Mouse (Mus musculus) intestine, embryonic 16.5 days (tissue): Measurements from ENCODE around the gene 1700024P04Rik. TPM values are rescaled to one million over a fixed set of nuclear protein-coding genes. Genes with fewer than 3 reads are reported as not detected.

Experiments
- ATAC-seq: fragments of 200-750 bp; cut with Nextera tagmentation; 2 replicates; pipeline ENCODE4 v1.8.0; 2017; ENCODE audit warnings: moderate TSS enrichment, moderate library complexity
- H3K27ac ChIP-seq: fragments of 300-500 bp; sonication (generic); 2 replicates; pipeline ENCODE4 v1.5.1; 2014; ENCODE audit warnings: mild to moderate bottlenecking, low read length
- H3K27me3 ChIP-seq: fragments of 300-500 bp; sonication (generic); replicated peaks from 2 replicates; pipeline ENCODE4 v1.6.1; 2014; ENCODE audit warnings: low read length, control low read depth, mixed read lengths; ENCODE audit not compliant: control insufficient read depth, insufficient read depth
- H3K36me3 ChIP-seq: fragments of 300-500 bp; sonication (generic); 2 replicates; pipeline ENCODE4 v1.6.1; 2014; ENCODE audit warnings: low read length, control low read depth; ENCODE audit not compliant: control insufficient read depth, insufficient read depth
- H3K4me1 ChIP-seq: fragments of 300-500 bp; sonication (generic); 2 replicates; pipeline ENCODE4 v1.6.1; 2014; ENCODE audit warnings: low read length, control low read depth, mixed read lengths; ENCODE audit not compliant: control insufficient read depth, insufficient read depth
- H3K4me2 ChIP-seq: fragments of 300-500 bp; sonication (generic); 2 replicates; pipeline ENCODE4 v1.6.1; 2014; ENCODE audit warnings: low read depth, low read length, control low read depth
- H3K4me3 ChIP-seq: fragments of 300-500 bp; sonication (generic); 2 replicates; pipeline ENCODE4 v1.5.1; 2014; ENCODE audit warnings: mild to moderate bottlenecking, low read length
- H3K9ac ChIP-seq: fragments of 300-500 bp; sonication (generic); 2 replicates; pipeline ENCODE4 v1.6.1; 2014; ENCODE audit warnings: low read depth, low read length
- H3K9me3 ChIP-seq: fragments of 300-500 bp; sonication (generic); 2 replicates; pipeline ENCODE4 v1.6.1; 2016; ENCODE audit warnings: low read length, control low read depth; ENCODE audit not compliant: control insufficient read depth
- WGBS: fragments of 180-500 bp; shearing (Covaris S2); extraction: QIAGEN DNeasy Blood & Tissue Kit; methylation state at CpG from one replicate; pipeline ENCODE4 v1.1.7; 2014; 5-methylcytosine and 5-hydroxymethylcytosine counted together
- polyA plus RNA-seq: library from polyadenylated mRNA; unstranded; fragments of >200 nt; fragmentation: Nextera tagmentation; extraction: Ambion mirVana; gene quantifications from 2 replicates; pipeline ENCODE4 v1.2.1, GENCODE M21; 2015

The 1700024P04Rik gene
- polyA plus RNA-seq, 1 experiment from 2014 or later = not detected

DNA sequence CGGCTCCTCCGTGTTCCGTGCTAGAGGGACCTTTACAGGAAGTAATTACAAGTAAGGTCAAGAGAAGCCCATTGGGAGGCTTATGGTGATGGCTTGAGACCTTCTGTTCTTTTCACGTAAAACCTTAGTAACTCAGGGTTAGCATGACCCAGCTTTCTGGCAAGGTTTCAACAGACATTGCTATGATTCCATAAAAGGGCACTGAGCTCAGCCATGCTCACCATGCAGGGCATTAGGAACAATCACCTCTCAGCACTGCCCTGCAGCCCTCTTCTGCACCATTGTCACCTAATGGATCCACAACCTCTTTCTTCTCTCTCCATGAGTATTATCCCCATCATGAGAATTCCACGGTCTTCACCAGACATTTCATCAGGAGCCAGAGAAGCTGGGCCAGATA lies 12.7 kb downstream of the 1700024P04Rik start:
- Histone ChIP-seq H3K4me2 (no peak overlapping the region), H3K9me3 (no peaks in the 10 kb centered on the region), H3K4me3 (no peak overlapping the region), H3K4me1 (no peaks in the 10 kb centered on the region; the same call in 1 of the 2 replicates), H3K36me3 (no peaks in the 10 kb centered on the region), H3K27ac (no peak overlapping the region), H3K27me3 (no peaks in the 10 kb centered on the region), H3K9ac (no peak overlapping the region)
- 51% methylated on average over 5 of the region's 5 CpGs for WGBS
- ATAC-seq = peak; percentile 32

DNA sequence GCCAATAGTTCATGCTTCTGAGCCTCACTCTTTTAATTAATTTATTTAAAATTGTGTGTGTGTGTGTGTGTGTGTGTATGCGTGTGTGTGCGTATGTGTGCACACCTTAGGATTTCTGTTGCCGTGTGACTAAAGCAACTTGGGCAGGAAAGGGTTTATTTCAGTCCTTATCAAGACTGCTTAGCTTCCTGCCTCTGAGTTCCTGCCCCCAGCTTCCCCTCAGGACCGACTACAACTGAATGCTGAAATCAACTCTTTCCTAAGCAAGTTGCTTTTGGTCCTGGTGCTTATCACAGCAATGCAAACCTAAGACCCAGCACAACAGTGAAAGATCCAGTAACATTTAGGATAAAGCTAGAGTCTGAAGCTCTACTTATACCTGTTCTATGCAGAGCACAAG lies 15.8 kb downstream of the 1700024P04Rik start:
- H3K27me3 ChIP-seq = no peaks in the 10 kb centered on the region
- no peaks in the 10 kb centered on the region for H3K9me3 ChIP-seq
- WGBS = 73% methylated on average over 4 of the region's 4 CpGs
- no peak overlapping the region for H3K9ac ChIP-seq
- no peak overlapping the region for H3K27ac ChIP-seq
- H3K4me1 ChIP-seq = no peaks in the 10 kb centered on the region; the same call in 1 of the 2 replicates
- no peaks in the 10 kb centered on the region for H3K36me3 ChIP-seq
- no peak overlapping the region for H3K4me3 ChIP-seq
- no peak for ATAC-seq
- no peak overlapping the region for H3K4me2 ChIP-seq

GRCm38 (mm10) chr13:98967942-98968341 lies 16.4 kb downstream of the 1700024P04Rik start:
- H3K9ac ChIP-seq = no peak overlapping the region
- no peak overlapping the region for H3K27ac ChIP-seq
- H3K9me3 ChIP-seq = no peaks in the 10 kb centered on the region
- no peaks in the 10 kb centered on the region for H3K36me3 ChIP-seq
- H3K27me3 ChIP-seq = no peaks in the 10 kb centered on the region
- 80% methylated on average over 6 of the region's 6 CpGs for WGBS
- no peak for ATAC-seq
- H3K4me1 ChIP-seq = no peaks in the 10 kb centered on the region; the same call in 1 of the 2 replicates
- no peak overlapping the region for H3K4me2 ChIP-seq
- no peak overlapping the region for H3K4me3 ChIP-seq

DNA sequence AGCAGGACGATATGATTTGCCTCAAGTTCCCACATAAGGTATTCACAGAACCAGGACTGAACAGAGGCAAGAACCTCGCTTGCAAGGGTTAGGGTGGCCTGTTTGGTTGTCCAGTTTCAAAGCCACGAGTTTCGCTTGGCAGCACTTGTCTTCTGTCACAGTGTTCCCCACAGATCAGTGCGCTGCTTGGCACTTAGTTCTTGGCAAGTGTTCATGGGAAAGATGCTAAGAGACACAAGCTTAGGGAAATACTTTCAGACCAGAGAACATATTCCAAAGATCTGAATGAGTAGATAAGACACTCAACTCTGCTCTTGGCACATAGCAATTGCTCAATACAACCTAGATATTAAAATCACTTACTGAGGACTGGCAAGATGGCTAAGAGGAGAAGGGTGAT lies 17.8 kb downstream of the 1700024P04Rik start:
- H3K9me3 ChIP-seq = no peaks in the 10 kb centered on the region
- 87% methylated on average over 5 of the region's 5 CpGs for WGBS
- no peak for ATAC-seq
- no peaks in the 10 kb centered on the region for H3K27me3 ChIP-seq
- no peaks in the 10 kb centered on the region; the same call in 1 of the 2 replicates for H3K4me1 ChIP-seq
- no peaks in the 10 kb centered on the region for H3K36me3 ChIP-seq
- H3K4me2 ChIP-seq = no peak overlapping the region
- no peak overlapping the region for H3K4me3 ChIP-seq
- H3K9ac ChIP-seq = no peak overlapping the region
- H3K27ac ChIP-seq = no peak overlapping the region

GRCm38 (mm10) chr13:98963612-98964011 lies 20.8 kb downstream of the 1700024P04Rik start:
- 96% methylated on average over 1 of the region's 1 CpGs for WGBS
- Histone ChIP-seq H3K27ac (no peak overlapping the region), H3K9ac (no peak overlapping the region), H3K36me3 (no peaks in the 10 kb centered on the region), H3K4me3 (no peak overlapping the region), H3K4me2 (no peak overlapping the region), H3K9me3 (no peaks in the 10 kb centered on the region), H3K27me3 (no peaks in the 10 kb centered on the region), H3K4me1 (no peaks in the 10 kb centered on the region)
- ATAC-seq = no peak

- no peak overlapping the region for H3K4me2 ChIP-seq
- H3K9ac ChIP-seq = no peak overlapping the region
- WGBS = 47% methylated on average over 2 of the region's 2 CpGs
- H3K27me3 ChIP-seq = no peaks in the 10 kb centered on the region
- no peak overlapping the region for H3K4me3 ChIP-seq
- no peaks in the 10 kb centered on the region for H3K36me3 ChIP-seq
- no peaks in the 10 kb centered on the region for H3K9me3 ChIP-seq
- no peak for ATAC-seq
- H3K27ac ChIP-seq = no peak overlapping the region
- peaks cover 15% of the 10 kb centered on the region for H3K4me1 ChIP-seq
Measured at GRCm38 (mm10) chr13:98958177-98958576, 26.2 kb downstream of the 1700024P04Rik start.

GRCm38 (mm10) chr13:98956209-98956608 lies 28.2 kb downstream of the 1700024P04Rik start:
- ATAC-seq = no peak
- Histone ChIP-seq H3K4me3 (no peak overlapping the region), H3K9ac (no peak overlapping the region), H3K27ac (no peak overlapping the region), H3K9me3 (no peaks in the 10 kb centered on the region), H3K4me2 (no peak overlapping the region), H3K27me3 (no peaks in the 10 kb centered on the region), H3K4me1 (peaks cover 15% of the 10 kb centered on the region), H3K36me3 (no peaks in the 10 kb centered on the region)
- WGBS = 92% methylated on average over 2 of the region's 2 CpGs

- 54% methylated on average over 6 of the region's 6 CpGs for WGBS
- Histone ChIP-seq H3K4me3 (no peak overlapping the region), H3K27ac (peak overlapping the region; percentile 64), H3K4me1 (peaks cover 15% of the 10 kb centered on the region), H3K27me3 (no peaks in the 10 kb centered on the region), H3K9me3 (no peaks in the 10 kb centered on the region), H3K36me3 (no peaks in the 10 kb centered on the region), H3K4me2 (peak overlapping the region; percentile 20; the same call in 1 of the 2 replicates), H3K9ac (0 out of 2 replicates have a peak overlapping the region, but pooled peaks have one; percentile 6)
- peak; percentile 94 for ATAC-seq
Measured at GRCm38 (mm10) chr13:98955676-98956075, 28.7 kb downstream of the 1700024P04Rik start.

DNA sequence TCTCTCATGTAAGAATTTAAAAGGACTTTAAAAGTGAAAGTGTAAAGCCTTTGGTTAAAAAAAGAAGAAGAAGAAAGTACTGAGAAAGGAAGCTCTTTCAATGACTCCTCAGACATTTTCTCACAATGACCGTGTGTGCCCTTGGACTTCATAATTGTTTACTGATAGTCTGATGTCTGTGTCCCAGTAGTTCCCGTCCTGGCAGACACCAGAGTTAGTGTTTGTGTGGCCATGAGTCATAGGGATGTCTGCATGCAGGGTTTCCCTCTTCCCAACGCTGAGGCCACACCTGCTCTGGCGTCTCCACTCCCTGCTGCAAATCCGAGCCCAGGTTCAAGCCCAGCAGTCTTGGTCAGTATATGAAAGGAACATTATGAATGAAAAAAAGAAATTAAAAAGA lies 29.1 kb downstream of the 1700024P04Rik start:
- H3K27ac ChIP-seq = peak overlapping the region; percentile 64
- 16% methylated on average over 5 of the region's 5 CpGs for WGBS
- H3K9me3 ChIP-seq = no peaks in the 10 kb centered on the region
- no peak overlapping the region for H3K9ac ChIP-seq
- no peaks in the 10 kb centered on the region for H3K36me3 ChIP-seq
- H3K27me3 ChIP-seq = no peaks in the 10 kb centered on the region
- H3K4me3 ChIP-seq = no peak overlapping the region
- ATAC-seq = peak; percentile 92
- H3K4me1 ChIP-seq = peaks cover 15% of the 10 kb centered on the region
- peak overlapping the region; percentile 14; the same call in 1 of the 2 replicates for H3K4me2 ChIP-seq

DNA sequence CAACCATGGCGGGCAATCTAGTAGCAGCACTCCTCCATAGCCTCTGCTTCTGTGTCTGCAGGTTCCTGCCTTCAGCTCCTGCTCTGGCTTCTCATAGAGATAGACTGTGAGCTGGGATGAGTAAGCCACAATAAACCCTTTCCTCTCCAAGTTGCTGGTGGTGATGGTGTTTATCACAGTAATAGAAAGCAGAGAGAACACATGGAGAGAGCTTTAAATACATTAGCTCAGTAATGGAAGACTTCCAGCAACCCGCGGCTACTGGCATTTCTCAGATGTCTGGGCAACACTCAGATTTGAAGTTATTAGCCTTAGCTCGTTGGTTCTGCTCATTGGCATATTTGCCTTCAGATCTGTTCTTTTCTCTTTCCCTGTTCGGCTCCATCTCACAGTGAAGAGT lies 30.5 kb downstream of the 1700024P04Rik start:
- H3K9me3 ChIP-seq = no peaks in the 10 kb centered on the region
- H3K27me3 ChIP-seq = no peaks in the 10 kb centered on the region
- H3K4me1 ChIP-seq = peaks cover 15% of the 10 kb centered on the region
- no peaks in the 10 kb centered on the region for H3K36me3 ChIP-seq
- H3K9ac ChIP-seq = no peak overlapping the region
- ATAC-seq = no peak
- 76% methylated on average over 5 of the region's 5 CpGs for WGBS
- H3K27ac ChIP-seq = no peak overlapping the region
- H3K4me2 ChIP-seq = no peak overlapping the region
- H3K4me3 ChIP-seq = no peak overlapping the region
